Mouse (Mus musculus) layer of hippocampus, adult 18-20 months (tissue): ENCODE measurements around the gene Itgav. TPM values are rescaled to one million over a fixed set of nuclear protein-coding genes. Genes with fewer than 3 reads are reported as not detected.

Experiments used
- DNase-seq, 2 experiments: peaks; one replicate each; pipeline ENCODE4 v3.0.0; 2022; ENCODE audit warnings: low spot score in 2 of 2
- total RNA-seq, 2 experiments: library from RNA; stranded (reverse); gene quantifications; 2 replicates each; pipeline ENCODE4 v1.2.3; 2021

Gene Itgav
- total RNA-seq, 2 experiments from 2014 or later = 65.3 to 71.4 TPM

- DNase-seq = peak; percentile 82 to 90
Observed at GRCm38 (mm10) chr2:83812483-83813272, 88.5 kb downstream of the Itgav start, which contains the start of gene Fam171b. Gene Fam171b, plus strand, starts transcription at chr2:83812636.

- DNase-seq = peak in 1 of 2 experiments; percentile 55
Observed at GRCm38 (mm10) chr2:83813273-83813892, 89.2 kb downstream of the Itgav start.

- DNase-seq = peak in 1 of 2 experiments; percentile 76
Observed at GRCm38 (mm10) chr2:83814009-83814408, 89.8 kb downstream of the Itgav start.

- no peak for DNase-seq
Observed at GRCm38 (mm10) chr2:83816147-83816546, 92.0 kb downstream of the Itgav start.

GRCm38 (mm10) chr2:83825161-83825560, 101.0 kb downstream of the Itgav start:
- DNase-seq = no peak

GRCm38 (mm10) chr2:83828895-83829539, 104.8 kb downstream of the Itgav start:
- no peak for DNase-seq

- DNase-seq = peak in 1 of 2 experiments; percentile 49
Observed at GRCm38 (mm10) chr2:83832903-83833302, 108.7 kb downstream of the Itgav start.

- DNase-seq = no peak
Observed at GRCm38 (mm10) chr2:83835313-83836070, 111.3 kb downstream of the Itgav start.

- DNase-seq = no peak
Observed at GRCm38 (mm10) chr2:83848495-83848894, 124.3 kb downstream of the Itgav start.

- DNase-seq = no peak
Observed at GRCm38 (mm10) chr2:83853423-83853822, 129.2 kb downstream of the Itgav start.

GRCm38 (mm10) chr2:83856236-83856635, 132.0 kb downstream of the Itgav start:
- DNase-seq = no peak

Other genes starting within 250 kb of the Itgav start
- 100 to 1,000 TPM; 129 to 133 TPM for gene Zc3h15, start 80.0 kb upstream of the Itgav start, total RNA-seq
- gene Fam171b, start 88.2 kb downstream of the Itgav start, total RNA-seq = 100 to 1,000 TPM; 203 to 205 TPM
- gene Zswim2, start 216.8 kb downstream of the Itgav start, total RNA-seq = not detected
- gene Gm13698, start 231.3 kb downstream of the Itgav start, total RNA-seq = 1 to 10 TPM; 1.6 to 1.7 TPM
- 1 to 10 TPM; 1.6 to 1.7 TPM for gene Gm13693, start 237.1 kb downstream of the Itgav start, total RNA-seq
- gene Gm13695, start 242.9 kb downstream of the Itgav start, total RNA-seq = 1 to 10 TPM in 1 of 2 experiments, not detected in 1; 1.6 TPM
- gene Gm13696, start 248.7 kb downstream of the Itgav start, total RNA-seq = 1 to 10 TPM; 1.6 to 1.7 TPM